Mouse (Mus musculus) ovary, adult 18-20 months (tissue): Measurements from ENCODE around the gene St3gal6.

ENCODE experiments used
- DNase-seq: peaks from one replicate; pipeline ENCODE4 v3.0.0; 2022; ENCODE audit warnings: low spot score, mixed read lengths

St3gal6 gene

DNA sequence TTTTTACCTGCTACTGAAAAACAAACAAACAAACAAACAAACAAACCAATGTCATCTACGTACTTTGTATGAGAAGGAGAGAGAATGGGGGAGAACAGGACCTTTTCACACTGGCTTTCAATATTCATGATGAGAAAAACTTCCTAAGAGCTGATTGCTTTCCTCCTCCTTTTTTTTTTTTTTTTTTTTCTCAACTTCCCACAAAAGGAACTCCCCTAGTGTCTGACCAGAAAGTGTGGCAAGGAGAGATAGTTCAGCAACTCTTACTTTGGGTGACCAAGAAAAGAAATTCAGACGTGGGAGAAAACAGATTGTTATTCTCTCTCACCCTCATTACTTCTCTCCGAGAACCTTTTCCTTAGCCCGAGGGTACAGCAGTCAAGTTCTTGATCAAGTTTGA is 2.9 kb downstream of the St3gal6 start:
- DNase-seq = no peak

DNA sequence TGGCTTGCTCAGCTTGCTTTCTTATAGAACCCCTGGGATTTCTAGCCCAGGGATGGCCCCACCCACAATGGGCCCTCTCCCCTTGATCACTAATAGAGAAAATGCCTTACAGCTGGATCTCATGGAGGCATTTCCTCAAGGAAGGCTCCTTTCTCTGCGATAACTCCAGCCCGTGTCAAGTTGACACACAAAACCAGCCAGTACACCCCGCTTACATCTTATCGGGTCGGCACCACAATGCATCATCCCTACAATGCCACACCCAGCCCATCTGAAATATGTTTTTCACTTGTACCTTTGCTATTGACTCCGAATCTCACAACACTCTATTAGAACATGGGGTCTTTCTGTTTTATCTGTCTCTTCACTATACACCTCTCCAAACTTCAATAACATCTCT is 3.6 kb downstream of the St3gal6 start:
- DNase-seq = no peak

DNA sequence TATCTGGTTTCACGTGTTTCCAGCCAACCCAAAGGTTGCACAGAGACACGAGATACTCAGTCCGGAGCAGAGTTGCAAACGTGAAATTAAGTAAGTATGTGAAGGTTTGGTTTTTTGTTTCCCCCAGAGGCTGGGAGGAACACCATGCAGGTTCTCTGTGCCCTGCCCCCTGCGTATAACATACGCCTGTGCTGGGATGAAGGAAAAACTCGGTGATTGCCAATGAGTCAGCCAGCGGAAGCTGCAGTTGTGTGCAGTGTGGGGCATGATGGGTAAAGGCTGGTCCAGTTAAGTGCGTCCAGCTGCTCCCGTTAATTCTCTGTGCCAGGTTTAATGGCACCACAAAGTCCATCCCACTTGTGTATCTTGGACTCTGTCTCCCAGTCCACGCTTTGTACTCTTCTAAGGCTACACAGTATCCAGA is 4.4 kb downstream of the St3gal6 start:
- no peak for DNase-seq

DNA sequence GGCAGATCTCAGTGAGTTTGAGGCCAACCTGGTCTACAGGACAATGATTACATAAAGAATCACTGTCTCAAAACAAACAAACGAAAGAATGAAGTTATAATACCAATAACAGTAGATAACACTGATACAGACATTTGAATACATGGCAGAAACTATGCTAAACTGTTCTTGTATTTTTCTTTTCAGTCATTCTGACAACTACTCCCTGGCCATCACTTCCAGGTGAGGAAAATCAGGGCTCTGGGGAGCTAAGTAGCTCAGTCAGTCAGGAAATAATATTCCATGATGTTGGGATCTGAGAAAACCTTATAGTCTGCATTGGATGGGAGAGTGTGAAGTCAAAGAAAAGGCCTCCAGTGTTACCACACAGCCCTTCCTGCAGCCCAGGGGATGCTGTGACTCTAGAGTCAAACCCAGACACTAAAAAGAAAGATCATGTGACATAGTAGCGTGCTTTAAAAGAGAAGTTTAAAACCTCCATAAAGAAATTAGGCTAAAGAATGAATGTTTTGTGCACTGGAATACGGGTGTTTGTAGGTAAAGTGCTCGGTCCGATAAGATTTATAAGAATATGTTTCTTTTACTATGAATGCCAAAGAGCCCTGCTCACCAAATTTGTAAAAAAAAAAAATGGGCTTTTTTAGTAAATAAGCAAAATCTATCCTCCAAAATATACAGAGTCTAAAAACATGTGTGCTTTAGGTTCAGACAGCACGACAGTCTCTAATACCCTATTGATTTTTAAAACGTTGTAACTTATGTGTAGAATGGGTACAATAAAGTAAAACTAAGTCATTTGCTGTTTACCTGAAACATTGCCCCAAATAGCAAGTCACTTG is 6.9 kb downstream of the St3gal6 start:
- no peak for DNase-seq

DNA sequence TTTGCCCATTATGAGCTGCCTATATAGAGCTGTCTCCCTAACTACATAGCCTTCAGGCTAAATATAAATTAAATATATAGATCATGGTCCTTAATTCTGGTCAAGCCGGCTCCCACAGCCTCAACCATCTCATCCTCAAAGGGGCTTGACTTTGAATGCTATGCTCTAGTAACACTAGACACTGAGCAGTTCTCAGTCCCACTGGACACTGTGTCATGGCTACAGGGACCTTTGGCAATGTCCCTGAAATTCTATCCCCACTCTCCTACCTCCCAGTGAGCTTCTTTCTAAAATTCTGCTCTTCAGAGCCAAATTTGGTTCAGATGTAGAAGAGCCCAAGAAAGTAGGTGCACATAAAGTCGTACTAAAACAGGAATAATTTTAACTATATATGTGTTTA is 7.9 kb downstream of the St3gal6 start:
- no peak for DNase-seq

DNA sequence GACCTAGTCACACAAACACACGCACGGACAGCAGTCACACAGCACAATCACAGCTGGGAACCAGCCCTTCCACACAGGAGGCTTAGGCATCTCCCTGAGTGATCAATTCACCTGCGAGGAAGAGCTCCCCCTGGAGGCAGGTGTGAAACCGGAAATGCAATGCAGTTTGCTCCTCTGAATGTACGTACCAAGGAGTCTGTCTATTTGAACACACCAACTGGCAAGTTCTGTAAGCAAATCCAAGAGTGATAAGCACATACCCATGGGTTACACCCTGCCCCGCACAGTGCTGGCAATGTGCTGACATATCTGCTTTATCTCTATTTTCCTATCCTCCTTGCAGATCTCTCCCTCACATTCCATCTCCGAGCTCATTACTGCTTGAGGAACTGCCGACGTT is 9.5 kb downstream of the St3gal6 start:
- peak; percentile 22 for DNase-seq

DNA sequence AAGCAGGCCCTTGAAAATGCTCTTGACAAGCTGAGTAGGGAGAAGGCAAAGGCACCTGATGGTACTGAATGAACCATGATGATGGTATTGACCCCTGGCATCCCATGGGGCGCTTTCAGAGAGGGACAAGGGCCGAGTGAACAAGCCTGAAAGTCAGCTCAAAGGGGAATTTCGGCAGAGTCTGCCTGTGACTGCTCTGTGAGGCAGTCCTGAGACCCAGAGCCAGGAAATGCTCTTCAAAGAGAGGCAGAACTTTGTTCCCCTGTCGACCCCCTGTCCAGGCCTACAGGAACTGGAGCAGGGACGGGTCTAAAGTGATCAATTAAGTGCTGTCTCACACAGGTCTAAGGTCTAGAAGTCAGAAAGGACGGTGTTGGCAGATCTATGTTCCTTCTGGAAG is 10.3 kb downstream of the St3gal6 start:
- DNase-seq = no peak

DNA sequence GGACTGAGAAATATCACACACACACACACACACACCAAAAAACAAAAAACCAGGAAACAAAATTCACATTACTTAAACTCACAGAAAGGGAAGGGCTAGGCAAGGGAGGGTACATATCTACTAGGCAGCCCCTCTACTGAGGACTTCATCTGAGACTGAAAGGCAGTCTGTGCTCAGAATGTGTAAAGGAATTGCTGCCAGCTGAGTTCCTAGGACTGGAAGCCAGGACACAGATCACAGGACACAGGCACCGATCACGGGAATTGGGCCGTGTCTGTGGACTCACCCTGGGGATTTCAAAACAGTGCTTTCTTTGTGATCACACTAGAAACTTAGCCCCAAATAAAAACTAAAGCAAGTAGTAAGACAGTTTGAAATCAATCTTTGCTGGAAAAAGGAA is 11.2 kb downstream of the St3gal6 start:
- no peak for DNase-seq

DNA sequence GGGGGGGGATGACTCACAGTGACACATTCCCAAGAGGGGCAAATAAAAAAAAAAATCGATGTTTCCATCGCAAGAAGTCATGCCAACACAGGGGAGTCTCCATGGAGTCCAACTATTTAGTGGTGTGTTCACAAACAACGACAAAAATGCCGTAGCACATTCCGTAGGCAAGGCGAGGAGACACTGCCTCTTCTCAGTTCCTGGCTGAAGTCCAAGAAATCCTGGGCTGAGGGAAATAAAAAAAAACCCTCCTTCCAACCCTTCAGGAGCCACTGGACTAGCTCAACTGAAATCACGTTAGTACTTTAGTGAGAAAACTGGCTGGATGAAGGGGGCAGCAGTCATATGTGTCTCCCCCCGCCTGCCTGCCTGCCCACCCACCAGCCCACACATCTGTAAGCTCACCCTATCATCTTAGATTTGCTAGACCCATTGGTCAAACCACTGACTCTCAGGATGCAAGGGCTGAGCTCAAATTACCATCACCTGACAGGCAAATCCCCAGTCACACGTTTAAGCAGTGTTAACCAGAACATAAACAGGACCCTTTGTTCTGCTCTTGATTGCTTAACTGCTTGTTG is 11.8 kb downstream of the St3gal6 start:
- DNase-seq = peak; percentile 25

DNA sequence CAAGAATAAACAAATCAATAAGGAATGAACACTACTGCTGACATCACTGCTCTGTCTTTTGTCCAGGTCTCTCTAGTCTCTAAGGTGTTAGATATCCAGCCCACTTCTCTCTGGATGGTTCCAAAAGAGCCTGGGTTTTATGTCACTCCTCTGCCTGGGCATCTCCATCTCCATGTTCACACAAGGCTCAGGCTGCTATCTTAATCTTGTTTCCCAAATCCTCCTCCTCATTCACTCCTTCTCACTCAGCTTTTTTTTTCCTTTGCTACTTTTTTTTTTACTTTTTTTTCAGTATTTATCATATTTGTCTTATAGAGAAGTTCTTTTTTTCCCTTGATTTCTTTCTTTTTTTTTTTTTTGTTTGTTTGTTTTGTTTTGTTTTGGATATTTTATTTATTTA is 19.1 kb downstream of the St3gal6 start:
- DNase-seq = no peak

DNA sequence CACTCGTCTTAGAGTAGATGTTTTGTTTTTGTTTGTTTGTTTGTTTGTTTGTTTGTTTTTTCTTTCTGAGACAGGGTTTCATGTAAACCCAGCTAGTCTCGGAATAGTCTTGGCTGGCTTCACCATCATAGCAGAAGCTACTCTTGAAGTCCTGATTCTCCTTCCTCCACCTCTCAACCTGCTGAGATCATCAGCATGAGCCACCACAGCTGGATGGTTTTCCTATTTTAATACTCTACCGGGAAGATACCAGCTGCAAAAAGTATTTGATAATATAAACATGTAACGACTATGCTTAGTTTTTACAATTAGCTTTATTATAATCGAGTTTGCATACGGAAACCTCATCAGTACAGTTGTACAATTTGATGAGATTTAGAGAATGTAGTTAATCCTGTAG is 21.5 kb downstream of the St3gal6 start:
- no peak for DNase-seq

DNA sequence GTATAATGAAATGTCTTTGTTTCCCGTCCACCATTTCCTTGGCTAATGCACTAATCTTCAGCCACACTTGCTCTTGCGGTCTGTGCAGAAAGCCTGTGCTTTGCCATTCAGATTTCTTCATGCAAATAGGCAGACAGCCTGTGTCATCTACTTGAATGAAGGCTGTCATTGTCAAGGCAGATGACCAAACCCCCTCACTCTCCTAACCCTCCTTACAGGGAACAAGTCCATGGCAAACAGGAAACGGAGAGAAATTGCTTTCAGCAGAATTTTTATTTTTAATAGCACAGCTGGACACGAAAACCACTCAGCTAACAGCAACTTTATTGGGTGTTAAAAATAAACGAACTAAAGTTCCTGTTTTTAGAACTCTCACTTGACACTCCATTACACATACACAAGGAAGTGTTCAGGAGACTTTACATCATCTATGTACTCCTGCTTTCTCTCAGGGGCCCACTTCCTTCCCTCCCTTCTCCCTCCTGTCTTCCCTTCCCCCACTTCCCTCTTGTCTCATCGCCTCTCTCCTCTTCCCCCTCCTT is 22.2 kb downstream of the St3gal6 start:
- DNase-seq = no peak

DNA sequence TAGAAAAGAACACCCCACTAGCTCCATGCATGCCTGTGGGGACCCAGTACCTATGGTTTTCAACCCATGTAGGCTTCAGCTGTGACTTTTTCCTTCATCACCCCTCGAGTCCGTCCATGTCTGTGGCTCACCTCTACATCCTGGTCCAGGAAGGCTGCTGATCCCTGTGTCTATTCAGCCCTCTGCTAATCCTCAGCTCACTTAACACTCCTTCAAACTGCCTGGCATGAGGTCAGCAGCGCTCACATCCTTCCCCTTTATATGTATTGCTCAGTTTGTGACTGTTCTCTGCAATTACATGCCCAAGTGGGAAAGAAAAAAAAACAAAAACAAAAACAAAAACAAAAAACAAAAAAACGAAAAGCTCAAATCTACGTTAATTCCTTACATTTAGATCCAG is 24.4 kb downstream of the St3gal6 start:
- DNase-seq = no peak

DNA sequence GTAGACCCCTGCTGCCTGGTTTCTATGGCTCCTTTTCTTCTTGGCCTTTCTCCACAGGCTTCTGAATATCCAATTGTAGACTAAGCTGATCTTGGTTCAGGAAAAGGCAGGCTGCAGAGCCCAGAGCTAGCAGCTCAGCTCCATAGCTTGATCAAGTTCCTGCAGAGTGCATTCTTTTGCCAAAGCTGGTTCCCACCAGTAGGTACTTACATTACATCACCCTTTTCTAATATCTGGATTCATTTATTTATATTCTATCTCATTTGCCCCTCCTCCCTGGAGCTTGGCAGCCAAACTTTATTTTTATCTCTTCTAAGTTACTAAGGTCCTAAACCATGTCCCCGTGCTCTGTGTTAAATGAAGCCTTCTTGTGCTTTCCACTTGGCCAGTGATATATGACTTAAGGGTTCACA is 24.9 kb downstream of the St3gal6 start:
- DNase-seq = no peak

DNA sequence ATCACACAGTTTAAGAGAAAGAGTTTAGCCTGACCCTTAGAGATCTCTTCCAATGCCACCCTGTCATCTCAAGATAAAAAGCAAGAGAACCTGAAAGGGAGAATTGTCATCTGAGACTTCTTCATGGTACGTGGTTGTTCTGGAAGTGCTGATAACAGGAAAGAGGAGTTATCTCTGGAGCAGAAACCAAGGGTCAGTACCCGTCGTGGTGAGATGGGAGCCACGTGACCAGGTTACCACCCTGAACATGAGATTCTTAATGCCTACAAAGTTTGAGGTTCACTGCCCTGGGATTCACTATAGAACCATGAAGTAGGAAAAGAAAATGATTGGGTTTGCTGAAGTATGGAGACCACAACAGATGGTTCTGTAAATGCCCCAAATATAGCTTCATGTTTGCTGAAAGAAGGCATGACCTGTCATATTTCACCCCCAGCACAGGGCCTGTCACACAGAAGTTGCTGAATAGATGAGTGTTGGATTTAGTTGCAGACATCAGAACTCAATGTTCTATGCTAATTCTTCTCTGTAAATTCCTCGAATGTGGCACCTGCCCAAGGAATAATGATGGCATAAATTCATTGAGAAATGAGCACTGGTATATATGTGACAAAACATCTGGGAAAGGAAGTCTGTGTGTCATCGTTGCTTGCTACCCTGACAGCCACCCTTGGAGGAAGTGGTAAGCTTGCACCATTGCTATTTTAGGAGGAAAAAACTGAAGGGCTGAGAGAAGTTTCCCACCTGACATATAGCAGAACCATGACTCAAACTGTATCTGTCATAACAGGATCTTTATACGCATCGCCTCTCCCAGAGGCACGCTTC is 25.9 kb downstream of the St3gal6 start:
- DNase-seq = no peak

DNA sequence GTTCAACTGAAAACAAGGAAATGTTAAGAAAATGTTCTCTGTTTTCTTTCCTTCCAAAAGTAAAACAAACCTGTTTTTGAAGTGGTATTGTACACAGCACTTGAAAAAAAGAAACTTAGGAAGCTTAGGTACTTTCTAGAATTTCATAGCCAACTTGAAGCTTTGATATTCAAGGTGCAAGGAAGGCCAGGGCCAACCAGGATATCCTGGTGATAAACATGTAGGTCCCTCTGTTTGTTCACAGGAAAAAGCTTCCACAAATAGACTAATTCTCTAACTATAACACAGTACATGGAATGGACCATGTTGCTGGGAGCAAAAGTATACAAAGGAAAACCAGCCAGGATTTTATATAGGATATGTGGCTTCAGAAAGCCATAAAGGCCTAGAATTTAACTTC is 27.3 kb downstream of the St3gal6 start:
- no peak for DNase-seq

DNA sequence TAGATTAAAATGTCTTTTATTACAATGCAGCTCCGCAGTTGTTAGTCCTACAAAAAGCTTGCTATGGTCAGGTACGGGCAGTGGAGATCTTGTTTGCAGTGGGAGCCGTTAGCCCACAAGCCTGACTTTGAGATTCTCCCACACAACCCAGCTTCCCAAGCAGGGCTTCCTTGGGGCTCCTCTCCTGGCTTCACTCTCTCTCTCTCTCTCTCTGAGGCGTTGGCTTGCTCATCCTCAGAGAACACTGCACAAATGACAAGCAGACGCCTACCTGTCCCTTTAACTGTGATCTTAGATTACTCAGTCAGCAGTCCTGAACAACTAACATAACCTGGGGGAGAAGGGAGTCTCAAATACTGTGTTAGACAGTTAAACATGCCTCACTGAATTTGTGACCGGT is 36.2 kb downstream of the St3gal6 start:
- DNase-seq = no peak

DNA sequence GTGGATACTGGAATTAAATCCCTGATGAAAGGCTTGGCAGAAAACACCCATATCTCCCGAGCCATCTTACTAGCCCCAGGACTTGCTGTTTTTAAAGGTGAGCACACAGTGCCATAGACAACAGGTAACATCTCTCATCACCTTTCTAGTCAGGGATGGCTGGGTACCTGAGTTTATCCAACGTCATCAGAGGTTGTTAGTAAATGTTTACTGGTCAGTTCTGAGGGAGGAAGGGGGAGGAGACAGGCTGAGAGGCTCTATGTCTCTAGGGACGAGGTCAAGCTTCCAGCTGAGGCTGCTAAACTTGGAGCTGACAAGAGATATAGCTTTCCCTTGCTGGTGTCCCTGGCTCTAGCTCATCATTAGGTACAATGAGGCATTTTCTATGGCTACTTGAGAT is 41.7 kb downstream of the St3gal6 start:
- DNase-seq = no peak

DNA sequence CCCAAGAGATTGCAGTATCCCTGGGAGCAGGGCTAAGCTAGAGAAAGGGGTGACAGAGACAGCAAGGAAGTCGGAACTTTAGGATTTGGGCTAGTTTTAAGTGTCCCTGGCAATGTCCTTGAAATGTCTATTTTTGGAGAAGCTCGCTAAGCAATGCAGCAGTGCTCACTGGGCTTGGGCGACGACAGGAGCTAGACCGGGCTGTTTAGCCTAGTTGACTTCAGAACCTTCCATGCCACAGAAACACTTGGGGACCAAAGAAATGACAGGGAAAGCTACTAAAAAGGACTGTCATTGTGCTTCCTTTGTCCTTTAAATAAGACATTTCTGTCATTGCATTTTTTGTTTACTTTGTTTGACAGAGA is 42.2 kb downstream of the St3gal6 start:
- DNase-seq = no peak

DNA sequence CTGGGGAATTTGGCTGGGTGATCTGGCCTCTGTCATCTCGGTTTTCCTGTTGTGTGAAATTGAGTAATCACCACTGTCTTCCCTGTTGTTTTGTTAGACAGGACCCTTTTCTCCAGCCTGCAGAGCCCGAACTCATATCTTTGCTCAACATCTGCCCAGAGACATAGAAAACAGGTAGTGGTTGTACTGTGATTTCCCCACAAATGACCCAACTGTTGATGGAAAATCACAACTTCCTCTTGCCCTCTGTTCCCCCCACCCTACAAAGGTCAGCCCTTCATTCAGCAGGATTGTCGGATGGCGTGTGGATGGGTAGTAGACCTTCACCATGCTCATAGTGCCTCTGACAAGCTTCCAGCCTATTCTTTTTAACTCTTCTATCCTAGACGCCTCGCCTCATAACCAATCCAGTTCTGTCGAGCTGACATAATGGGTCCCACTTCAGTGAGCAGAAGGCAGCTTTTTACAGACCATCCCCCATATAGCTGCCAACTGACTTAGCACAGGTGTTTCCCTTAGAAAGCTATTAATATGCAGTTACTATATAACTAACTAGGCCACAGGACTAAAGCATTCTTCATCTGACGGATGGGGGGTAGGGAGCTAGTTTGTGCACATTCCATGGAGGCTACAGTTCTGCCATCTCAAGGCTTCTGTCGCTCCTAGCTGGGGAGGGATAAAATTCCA is 42.7 kb downstream of the St3gal6 start:
- DNase-seq = no peak

DNA sequence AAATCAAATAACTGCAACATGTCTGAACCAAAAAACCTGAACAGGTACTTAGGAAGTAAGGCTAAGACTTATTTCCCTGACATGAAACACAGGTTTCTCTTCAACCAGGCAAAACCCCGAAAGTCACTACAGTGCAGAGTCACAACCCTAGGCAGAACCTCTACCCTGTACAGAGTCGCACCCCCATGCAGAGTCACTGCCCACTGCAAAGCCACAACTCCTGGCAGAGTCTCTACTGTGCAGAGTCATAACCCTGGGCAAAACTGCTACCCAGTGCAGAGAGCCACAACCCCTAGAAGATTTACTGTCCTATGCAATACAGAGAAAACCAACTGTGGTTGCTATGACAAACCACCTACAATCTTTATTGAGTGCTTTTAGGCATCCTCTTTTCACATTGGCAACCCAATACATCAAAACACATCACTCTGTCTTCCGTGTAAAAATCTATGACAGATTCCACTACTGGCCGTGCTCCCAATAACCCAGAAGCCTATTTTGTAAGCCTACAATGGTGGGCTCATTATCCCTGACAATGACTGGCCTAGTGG is 44.1 kb downstream of the St3gal6 start:
- DNase-seq = no peak

DNA sequence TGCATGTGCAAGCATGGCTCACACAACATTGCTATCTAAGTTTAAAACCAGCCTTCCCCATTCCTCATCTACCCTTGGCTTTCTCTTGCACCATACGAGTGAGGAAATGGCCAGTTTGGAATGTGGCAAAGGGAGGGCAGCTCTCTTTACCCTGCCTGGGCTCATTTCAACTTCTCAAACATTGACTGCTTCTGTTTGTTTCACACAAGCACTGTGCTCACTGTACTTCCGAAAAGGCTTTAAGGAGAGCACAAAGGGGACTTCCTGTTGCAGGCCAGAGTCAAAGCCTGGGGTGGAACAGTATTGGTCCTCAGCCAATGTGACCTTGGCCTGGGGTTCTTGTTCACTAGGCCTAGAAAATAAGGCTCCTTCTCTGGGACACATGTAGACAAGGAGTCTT is 47.7 kb downstream of the St3gal6 start:
- no peak for DNase-seq
